Mouse (Mus musculus): ENCODE data around the gene Fanci.

Fanci gene

GRCm38 (mm10) chr7:79387140-79387539 lies 4.6 kb upstream of the Fanci start:
- no peak for DNase-seq (ENCODE audit: low read depth, low spot score)

DNA sequence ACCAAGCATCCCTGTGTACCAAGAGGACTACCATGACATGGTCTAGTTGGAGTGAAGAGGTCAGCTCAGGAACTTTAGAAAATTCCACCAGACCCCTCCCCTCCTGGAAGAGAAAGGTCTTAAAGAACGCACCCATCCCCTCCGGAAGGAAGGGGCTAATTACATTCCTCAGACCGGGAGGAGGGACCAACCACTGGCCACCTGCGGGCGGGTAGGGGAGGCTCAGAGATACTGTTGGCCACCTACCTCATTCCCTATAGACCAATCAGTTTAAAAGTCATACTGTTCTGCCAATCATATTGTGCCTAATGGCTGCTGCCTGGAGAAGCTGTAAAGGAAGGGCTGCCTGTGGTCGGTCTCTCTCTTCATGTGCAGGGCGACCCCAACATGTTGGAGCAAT lies 3.7 kb upstream of the Fanci start:
- DNase-seq (ENCODE audit: low read depth, low spot score), result no peak

- no peak for DNase-seq (ENCODE audit: low read depth, low spot score)
Observed at GRCm38 (mm10) chr7:79388671-79389206, 3.0 kb upstream of the Fanci start.

DNA sequence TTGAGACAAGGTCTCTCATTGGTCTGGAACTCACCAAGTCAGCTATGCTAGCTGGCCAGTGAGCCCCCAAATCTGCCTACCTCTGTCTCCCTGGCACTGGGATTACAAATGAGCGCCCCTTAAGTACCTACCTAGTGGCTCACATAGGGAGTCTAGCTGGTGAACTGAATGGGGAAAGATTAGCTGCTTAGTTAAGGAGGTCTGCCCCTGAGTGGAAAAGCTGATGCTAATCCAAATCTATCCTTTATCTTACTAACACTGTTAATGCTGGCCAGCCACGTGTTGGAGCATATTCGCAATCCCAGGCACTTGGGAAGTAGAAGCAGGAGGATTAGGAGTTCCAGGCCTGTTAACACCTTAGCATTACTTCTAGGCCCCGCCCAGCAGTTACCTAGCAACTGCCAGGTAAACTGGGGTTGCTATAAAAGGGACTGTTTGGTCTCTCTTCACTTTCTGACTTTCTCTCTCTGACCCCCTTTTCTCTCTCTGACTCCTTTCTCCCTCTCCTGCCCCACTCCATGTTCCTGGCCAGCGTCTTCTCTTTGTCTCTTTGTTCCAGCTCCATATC lies 1.5 kb upstream of the Fanci start:
- no peak for DNase-seq (ENCODE audit: low read depth, low spot score)

DNA sequence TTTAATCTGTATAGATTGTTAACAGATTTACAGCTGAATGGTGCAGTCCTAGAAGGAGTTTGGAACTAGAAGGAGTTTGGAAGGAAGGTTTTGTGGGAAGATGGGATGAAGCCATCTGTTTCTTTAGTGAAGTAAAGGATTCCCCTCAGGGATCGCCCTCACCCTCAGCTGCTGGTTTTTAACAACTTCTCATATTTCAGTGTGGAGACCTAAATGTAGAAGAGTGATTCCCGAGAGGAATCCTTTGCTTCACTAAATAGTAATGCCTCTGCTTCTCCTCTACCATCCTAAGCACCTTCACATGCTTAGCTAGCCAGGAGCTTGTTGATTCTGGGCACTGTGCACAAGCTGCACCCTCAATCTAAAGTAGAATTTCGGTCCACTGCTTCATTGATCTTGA lies 258 bp upstream of the Fanci start:
- DNase-seq (ENCODE audit: low read depth, low spot score), result no peak

DNA sequence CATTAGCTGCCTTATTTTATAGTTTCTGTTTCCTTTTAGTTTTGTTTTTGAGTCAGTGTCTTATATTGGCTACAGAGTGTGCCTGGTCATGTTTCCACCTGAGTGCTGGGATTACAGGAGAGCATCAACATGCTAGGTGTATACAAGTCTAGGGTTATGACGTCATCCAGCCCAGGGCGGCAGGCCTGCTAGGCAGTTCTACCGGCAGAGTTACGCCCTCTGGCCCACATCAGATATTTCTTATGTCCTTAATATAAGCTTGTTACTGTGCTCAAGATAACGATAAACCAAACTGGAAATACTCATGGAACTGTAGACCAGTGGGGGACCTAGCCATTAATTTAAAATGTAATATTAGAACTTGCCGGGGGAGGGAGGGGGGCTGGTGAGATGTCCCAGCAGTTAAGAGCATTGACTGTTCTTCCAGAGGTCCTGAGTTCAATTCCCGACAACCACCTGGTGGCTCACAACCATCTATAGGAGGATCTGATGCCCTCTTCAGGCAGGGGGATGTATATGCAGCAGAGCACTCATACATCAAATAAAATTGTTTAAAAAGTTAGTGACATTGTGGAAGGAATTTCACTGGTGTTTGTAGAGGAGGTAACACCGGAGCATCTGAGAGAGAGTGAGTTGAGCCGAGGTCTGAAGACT lies 1.3 kb downstream of the Fanci start:
- no peak for DNase-seq (ENCODE audit: low read depth, low spot score)

DNA sequence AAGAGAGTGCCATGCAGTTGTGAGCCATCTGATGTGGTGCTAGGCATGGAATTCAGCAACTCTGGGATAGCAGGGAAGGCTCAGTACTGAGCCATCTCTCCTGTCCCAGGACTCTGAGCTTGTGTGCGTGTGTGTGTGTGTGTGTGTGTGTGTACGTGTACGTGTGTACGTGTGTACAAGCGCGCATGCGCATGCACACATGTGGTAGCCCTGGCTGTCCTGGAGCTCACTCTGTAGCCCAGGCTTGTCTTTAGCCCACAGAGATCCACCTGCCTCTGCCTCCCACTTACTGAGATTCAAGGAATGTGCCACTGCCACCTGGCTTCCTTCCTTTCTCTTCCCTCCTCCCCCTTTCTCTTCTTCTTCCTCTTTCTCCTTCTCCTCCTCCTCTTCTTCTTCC lies 2.2 kb downstream of the Fanci start:
- DNase-seq (ENCODE audit: low read depth, low spot score), result no peak

- DNase-seq (ENCODE audit: low read depth, low spot score), result no peak
Observed at GRCm38 (mm10) chr7:79394666-79395065, 2.9 kb downstream of the Fanci start.

DNA sequence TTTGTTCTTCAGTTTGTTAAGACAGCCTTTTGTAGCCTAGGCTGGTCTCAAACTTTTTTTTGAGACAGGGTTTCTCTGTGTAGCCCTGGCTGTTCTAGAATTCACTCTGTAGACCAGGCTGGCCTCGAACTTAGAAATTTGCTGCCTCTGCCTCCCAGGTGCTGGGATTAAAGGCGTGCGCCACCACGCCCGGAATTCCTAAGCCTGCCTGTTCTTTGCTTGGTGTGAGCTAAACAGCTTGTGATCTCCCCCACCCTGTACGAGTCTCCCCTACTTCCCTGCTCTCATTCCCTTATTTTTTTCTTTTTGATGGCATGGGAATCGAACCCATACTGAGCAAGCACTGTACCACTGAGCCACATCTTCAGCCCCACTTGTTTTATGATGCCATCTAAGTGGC lies 3.5 kb downstream of the Fanci start:
- no peak for DNase-seq (ENCODE audit: low read depth, low spot score)

DNA sequence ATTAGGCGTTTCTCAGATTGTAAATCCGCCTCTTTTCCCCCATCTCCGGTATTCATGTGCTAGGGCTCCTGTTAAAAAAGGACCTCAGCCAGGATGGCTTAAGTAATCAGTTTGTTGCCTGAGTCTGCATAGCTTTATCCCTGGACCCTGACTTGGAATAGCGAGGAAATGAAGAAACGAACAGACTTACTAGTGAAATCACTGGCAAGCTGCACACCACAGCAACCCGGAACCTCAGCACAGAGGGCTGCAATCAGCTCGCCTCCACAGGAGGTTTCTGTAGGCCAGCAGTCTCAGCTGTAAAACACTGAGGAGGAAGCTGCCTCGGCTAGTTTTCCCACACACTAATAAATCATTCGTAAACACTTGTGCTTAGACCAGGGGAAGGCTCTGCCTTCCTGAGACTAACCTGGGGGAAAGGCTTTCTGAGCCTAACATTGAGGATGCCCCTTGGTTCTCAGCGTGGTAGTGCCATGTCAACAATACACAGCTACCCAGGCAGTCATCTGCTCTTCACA lies 5.8 kb downstream of the Fanci start:
- no peak for DNase-seq (ENCODE audit: low read depth, low spot score)

DNA sequence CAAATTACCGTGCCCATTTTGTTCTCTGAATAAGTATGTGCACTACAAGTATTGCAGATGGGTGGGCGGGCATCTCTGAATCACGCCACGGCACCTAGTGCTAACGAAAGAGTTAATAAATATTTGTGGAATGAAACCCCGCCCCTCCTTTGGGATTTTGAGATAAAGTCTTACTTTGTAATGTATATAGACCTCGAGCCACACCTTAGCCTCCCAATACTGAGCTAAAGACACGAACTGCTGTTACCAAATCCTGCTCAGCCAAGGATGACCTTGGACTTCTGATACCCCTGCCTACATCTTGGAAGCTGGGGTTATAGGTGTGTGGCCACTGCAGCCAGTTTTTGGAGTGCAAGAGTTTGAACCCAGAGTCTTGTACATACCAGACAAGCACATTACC lies 6.7 kb downstream of the Fanci start:
- DNase-seq (ENCODE audit: low read depth, low spot score), result no peak

DNA sequence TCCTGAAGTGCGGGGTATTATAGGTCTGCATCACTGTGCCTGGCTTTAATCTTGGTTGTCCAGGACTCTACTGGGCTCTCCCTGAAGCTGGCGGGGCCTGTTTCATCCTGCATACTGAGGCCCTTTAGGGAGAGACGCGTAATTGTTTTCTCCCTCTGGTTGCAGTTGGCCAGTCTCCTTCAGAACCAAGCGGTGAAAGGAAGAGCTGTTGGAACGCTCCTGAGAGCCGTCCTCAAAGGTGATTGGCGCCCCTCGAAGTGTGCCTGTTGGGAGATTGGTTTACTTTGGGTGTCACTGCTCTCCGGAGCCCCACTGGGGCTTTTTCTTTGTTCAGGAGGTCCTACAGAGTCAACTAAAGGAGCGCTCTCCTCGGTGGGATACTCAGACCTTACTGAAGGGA lies 7.2 kb downstream of the Fanci start:
- no peak for DNase-seq (ENCODE audit: low read depth, low spot score)

GRCm38 (mm10) chr7:79400296-79400695 lies 8.6 kb downstream of the Fanci start:
- DNase-seq (ENCODE audit: low read depth, low spot score), result no peak

GRCm38 (mm10) chr7:79414449-79415375 lies 23.0 kb downstream of the Fanci start:
- DNase-seq (ENCODE audit: low read depth, low spot score), result no peak

GRCm38 (mm10) chr7:79419950-79420349 lies 28.2 kb downstream of the Fanci start:
- no peak for DNase-seq (ENCODE audit: low read depth, low spot score)

- no peak for DNase-seq (ENCODE audit: low read depth, low spot score)
Observed at GRCm38 (mm10) chr7:79422876-79423275, 31.1 kb downstream of the Fanci start.

DNA sequence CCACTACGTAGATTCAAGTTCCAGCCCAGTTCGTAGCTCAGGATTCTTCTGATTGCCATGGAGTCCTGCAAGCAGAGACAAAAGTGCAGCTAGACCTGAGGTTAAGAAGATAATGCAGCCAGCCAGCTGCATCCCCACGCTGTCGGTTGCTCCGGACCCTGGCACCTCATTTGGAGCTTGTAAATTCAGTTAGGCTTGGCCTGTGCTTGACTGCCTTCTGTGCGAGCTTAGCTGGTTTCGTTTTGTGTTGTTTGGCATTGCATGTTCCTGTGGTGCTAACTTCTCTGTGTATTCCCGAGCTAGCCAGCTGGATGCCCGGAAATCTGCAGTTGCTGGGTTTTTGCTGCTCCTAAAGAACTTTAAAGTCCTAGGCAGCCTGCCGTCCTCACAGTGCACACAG lies 34.1 kb downstream of the Fanci start:
- no peak for DNase-seq (ENCODE audit: low read depth, low spot score)

GRCm38 (mm10) chr7:79428243-79428642 lies 36.5 kb downstream of the Fanci start:
- no peak for DNase-seq (ENCODE audit: low read depth, low spot score)

DNA sequence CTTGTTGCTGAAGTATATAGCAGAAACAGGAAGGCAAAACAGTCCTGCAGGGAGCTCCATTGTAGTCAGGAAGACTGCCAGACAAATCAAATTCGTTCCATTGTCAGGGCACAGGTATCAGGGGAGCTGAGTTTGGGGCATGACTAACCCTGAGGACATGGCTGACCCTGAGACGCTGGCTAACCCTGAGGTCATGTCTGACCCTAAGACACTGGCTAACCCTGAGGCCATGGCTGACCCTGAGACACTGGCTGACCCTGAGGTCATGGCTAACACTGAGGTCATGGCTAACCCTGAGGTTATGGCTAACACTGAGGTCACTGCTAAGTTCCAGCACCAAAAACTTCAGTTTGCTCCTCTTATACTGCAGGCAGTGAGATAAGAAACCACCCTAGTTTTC lies 48.3 kb downstream of the Fanci start:
- DNase-seq (ENCODE audit: low read depth, low spot score), result no peak

- no peak for DNase-seq (ENCODE audit: low read depth, low spot score)
Observed at GRCm38 (mm10) chr7:79447048-79447447, 55.3 kb downstream of the Fanci start.

- DNase-seq (ENCODE audit: low read depth, low spot score), result no peak
Observed at GRCm38 (mm10) chr7:79447486-79447885, 55.8 kb downstream of the Fanci start.

DNA sequence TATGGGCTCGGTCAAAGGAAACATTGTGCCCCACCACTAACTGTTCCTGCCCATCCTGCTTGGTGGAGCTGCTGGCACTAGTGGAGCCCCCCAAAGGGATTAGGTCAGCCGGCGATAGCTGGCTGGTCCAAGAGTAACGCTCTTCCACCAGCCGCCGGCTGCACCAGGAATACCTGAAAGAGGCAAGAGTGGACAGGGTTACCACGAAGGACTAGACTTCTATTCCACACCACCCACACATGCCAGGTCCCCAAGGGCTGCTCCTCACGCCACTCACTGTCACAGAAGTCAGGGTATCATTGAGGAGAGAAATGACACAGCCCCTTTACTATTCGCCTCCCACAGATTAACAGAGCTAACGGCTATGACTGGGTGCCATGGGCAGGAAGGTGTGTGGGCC lies 70.0 kb downstream of the Fanci start:
- no peak for DNase-seq (ENCODE audit: low read depth, low spot score)
